Mouse (Mus musculus): ENCODE measurements around the gene Ncor1. TPM values are rescaled to one million over a fixed set of nuclear protein-coding genes. Genes with fewer than 3 reads are reported as not detected.
A peak's percentile ranks its signal among the peaks of the same experiment; 100 is the strongest.
"Not testable (repeated sequence)": the region's sequence is repeated elsewhere in the genome, so short reads cannot be mapped to it uniquely, and the experiment has no call there.

The Ncor1 gene
- total RNA-seq, 4 experiments from 2014 or later = 177 to 269 (median 227) TPM

DNA sequence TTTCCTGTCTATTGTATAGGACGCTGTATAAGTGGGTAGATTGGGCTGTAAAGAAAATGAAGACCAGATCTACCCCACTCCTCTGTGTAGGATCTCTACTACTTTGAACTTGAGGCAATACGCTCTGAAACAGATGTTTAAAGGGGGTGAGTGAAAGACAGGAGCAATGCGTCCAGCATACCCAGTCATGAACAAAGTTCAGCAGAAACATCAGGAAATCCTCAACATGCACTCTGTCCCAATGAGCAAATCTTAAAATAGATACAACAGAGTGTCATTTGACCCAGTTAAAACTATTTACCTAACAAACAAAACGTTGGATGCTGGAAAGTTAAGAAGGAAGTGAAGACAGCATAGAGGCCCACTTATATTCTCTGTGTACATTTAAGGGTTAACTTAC is 106.4 kb downstream of the Ncor1 start:
- DNase-seq = no peak

DNA sequence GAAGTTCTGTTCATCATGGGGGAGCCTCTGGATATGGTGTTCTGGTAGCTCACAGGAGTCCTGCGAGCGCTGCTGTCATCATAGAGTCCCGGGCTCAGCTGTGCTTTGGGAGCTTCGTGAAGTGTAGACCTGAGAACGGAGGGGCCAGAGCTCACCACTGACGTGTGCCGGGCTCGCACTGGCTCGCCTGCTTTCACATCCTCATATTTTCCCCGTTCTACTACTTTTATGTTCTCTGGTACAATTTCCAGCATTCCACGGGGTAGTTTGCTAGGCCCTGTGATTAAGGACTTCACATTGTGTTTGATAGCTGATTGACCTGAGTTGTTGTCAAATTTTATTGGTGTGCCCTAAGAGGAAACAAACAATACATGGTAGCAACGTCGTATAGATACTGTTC is 115.3 kb downstream of the Ncor1 start:
- DNase-seq = no peak

DNA sequence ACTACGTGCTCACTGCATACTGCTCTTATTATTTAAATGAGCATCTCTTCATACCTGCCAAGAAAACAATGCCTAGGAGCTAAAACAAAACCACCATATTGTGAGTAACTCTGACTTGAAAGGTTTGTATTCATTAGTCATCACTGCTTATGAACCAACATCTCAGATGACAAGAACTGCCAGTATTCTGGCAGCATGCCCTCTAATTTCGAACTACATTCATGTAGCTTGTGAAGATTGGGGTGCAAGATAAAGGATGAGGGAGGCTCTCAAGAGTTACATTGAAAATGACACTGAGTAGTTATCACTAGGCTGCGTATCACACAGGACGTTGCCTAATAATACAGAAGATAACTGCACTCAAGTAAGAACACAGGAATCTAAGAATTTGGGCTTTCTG is 126.1 kb downstream of the Ncor1 start:
- peak; percentile 12 for DNase-seq

DNA sequence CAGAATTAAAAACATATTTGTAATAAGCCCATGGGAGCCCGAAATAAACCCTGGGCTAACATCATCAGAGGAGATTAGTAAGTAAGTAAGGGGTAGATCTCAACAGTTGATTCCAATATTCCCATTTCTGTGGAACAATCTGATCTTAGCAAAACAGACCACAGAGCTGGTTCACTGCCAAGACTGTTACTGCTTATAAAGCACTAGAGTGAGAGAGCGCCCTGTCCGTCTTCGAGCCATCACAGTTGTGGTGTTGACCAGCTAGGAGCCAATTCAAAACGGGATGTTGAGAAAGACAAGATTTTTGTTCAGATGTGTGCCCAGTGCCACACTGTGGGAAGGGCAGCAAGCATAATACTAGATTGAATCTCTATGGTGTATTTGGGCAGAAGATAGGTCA is 127.2 kb downstream of the Ncor1 start:
- no peak for DNase-seq

DNA sequence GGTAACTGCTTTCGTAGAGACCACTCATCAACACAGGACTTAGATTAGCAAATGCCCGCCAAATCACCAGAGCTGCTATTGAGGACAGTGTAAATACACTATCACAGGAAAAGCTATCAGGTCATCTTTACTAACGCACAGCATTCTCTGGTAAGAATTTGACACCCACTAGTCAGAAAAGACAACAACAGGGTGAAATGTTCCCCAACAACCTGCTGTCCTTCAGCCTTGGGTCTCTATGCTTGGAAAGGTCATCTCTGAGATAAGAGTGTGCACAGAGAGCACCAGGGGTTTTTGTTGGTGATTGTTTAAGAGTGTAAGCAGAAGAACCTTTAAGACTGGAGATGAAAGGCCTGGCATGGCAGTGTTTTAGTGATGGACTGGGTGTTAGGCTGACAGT is 134.7 kb downstream of the Ncor1 start:
- DNase-seq = no peak

DNA sequence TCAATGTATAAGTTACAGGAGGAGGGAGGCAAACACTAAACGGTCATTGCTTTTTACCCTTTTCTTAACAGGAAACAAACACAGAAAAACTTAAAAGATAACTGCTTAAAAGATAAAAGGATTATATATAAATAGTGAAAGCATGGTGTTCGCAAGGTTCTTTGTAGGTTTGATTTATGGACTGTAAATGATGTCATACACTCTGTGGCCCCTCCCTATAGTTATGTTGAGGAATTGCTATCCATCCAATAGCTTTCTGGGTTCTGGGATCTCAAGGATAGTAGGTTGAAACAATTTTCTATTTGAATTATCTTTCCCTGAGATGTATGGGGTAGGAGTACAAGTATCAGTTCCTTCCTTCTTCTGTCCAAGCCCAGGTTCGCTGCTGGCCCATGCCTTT is 138.2 kb downstream of the Ncor1 start:
- DNase-seq = no peak

DNA sequence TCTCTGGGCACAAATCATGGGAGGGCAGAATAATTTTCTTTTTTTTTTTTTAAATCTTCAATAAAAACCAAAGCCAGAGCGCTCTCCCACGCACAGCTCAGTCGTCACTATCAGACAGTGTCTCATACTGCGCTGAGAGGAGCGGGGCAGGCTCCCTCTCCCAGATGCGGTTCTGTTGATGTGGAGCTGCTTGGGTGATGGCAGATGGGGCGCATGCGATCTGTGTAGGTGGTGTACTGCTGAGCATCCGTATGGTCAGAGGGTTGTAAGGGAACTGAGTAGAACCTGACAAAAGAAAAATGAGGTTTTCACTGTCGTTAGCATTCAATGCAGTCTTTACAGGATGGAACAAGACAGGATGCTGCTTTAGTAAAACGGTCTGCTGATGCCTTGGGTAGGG is 140.6 kb downstream of the Ncor1 start:
- no peak for DNase-seq

DNA sequence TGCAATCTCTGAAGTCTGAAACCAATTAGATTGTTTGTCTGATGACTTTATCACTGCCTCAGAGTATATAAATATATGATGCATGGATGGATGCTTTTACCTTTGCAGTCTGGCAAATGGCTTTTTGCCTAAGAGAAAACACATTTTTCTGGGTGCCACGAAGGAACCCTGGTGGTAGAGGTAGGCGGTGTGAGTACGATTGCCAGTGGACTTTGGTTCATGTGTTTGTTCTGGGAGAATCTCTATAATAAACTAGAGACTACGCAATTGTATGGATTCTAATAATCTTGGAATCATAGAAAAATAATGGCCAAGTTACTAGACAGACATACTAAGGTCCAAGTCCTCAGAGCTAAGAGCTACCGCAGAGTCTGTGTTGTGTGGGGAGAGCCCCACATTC is 143.4 kb downstream of the Ncor1 start:
- no peak for DNase-seq

DNA sequence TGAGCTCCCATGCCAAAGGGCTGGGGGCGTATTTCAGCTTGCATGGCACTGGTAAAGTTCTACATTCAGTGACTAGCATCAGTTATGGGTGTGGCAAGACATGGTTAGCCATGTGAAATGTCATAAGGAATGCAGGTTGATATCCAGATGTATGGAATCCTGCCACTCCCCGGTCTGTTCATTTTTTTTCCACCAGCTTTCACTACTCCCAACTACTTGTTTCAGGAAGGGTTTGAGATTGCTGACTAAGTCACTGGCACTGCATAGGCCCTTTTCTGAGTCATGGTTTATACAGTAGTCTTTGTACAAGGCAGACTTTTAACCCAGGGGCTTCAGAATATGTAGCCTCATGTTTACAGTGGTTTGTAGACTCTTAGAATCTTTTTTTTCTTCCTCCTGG is 149.0 kb downstream of the Ncor1 start:
- DNase-seq = no peak

DNA sequence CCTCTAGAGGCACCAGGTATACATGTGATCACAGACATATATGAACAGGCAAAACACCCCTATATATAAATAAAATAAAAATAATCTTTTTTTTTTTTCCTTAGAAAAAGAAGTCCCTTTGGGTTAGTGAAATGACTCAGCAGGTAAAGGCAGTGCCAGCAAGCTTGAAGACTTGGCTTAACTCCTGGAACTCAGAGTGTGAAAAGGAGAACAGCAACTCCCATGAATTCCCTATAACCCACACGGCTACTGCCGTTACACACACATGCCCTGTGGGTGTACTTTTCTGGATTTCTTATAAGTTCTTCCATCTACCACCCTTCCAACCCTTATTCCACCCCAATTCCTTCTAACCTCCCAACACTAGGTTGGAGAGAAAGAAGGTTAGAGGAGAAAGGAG is 152.5 kb downstream of the Ncor1 start:
- DNase-seq = no peak

DNA sequence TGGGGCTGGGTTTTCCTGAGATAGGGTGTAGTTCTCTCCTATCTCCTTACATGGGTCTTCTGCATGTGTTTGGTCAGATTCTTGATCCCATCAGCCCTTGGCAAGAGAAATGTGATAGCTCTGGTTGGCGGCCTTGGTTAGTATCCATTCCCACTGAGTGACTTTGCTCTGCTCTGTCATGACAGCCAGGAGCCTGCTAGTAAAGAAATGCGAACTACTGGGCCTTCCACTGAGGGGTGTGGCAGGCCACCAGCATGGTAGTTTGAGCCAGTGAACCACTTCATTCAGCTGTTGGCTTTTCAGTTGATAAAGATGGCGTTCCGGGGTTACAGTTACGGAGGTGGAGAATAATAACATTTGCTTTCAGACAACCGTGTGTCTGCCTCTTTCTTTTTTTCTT is 159.5 kb downstream of the Ncor1 start:
- no peak for DNase-seq

DNA sequence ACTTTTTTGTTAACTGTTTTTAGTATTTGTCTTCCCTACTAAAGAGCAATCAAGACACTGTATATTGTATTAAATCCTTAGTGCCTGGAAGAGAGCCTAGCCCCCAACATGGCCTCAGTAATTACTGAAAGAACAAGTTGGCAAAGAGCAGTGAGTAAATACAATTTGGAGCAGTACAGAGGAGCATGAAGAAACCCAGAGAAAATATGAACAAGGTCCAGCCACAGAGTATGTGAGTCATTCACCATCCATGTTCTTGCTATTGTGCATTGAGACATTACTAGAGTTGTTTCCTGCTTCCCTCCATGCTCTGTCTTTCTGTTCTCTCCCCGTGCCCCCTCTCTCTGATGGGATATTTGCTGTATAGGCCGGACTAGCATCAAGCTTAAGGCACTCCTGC is 164.2 kb downstream of the Ncor1 start:
- DNase-seq = no peak

DNA sequence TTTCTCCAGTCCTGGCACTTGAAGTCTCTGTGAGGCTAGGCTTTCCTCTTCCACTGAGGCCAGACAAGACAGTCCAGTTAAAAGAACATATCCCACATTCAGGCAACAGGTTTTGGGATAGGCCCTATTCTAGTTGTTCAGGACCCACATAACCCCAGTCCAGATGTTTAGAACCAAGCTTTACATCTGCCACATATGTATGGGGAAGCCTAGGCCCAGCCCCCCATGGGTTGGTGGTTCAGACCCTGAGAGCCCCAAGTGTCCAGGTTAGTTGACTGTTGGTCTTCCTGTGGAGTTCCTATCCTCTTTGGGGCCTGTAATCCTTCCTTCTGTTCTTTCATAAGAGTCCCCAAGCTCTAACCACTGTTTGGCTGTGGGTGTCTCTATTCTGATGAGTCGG is 170.6 kb downstream of the Ncor1 start:
- no peak for DNase-seq

DNA sequence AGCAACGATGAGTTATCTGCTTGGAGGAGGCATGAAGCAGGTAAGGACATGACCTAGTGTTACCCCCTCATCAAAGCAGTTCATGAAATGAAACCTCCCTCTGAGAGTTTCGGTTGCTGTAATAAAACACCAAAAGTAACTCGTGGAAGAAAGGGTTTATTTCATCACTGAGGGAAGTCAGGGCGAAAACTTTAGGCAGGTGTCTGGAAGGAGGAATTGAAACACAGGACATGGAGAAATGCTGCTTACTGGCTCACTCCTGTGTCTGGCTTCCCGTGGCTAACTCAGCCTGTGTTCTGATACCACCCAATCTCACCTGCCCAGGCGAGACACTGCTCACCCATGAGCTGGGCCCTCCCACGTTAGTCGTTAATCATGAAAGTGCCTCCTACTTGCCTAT is 173.3 kb downstream of the Ncor1 start:
- no peak for DNase-seq

DNA sequence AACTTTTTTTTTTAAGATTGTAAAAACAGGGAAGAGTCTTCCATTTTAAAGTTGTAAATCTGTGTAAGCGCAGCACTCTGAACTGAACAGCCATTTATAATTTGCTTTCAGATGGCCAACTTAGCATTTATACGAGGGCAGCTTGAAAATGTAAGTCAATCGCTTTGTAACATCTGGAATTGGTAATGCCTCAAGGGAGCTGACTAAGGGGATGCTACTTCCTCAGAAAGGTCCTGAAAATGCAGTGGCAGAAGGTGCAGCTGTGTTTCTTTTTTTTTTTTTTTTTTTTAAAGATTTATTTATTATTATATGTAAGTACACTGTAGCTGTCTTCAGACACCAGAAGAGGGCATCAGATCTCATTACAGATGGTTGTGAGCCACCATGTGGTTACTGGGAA is 174.3 kb downstream of the Ncor1 start:
- not testable (repeated sequence) for DNase-seq

DNA sequence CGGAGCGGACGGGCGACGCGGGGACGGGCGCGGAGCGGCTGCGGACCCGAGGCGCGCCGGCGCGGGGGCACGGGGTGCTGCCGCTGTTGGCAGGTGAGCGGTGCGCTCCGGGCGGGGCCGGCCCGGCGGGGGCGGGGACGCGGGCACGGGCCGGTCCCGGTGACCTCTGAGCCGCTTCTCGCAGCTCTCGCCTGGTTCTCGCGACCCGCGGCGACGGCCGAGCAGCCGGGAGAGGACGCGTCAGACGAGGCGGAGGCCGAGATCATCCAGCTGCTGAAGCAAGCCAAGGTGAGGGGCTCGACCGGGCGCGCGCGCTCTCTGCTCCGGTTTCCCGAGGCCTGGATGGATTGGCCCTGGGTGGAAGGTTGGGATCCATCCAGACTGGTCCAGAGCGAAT is 176.7 kb downstream of the Ncor1 start:
- peak; percentile 64 for DNase-seq

DNA sequence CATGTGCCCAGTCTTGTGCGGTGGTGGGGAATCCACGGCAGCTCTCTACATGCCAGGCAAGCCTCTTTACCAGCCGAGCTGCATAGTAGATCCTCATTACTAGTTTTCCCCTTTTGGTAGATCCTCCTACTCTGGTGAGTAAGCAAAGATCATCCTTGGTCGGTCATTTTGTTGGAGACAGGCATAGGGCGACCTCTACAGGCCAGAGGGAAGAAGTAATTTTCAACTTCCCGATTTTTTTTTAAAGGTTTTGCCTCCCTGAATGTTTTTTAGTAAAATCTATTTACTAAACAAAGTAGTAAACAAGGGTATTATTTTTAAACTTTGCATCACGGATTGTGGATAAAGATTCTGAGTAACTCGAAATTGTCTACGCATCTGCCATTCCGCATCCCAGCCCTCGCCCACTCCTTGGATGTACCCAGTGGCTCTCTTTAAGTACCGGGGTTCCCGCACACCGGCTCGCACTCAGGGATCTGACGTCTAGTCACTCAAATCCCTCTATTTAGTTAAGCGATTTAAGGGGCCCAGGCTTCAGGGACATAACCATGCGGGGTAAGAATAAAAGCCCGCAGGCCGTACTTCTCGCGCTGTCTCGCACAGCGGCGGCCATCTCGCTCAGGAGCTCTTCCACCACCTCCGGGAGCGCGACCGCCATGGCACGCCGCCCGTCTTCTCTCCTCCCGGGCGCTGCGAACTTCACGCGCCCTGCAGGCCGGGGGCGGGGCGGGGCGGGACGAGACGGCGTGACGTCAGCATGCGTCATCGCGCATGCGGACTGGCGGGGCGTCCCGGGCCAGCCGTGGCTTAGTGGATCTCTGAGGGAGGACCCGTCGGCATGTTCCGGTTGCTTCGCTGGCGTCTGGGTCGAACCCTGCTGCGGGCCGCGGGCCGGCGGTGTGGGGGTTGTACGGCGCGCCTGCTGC is 177.4 kb downstream of the Ncor1 start, which contains the start of the genes Zswim7 and Ttc19:
Gene Zswim7, minus strand, starts transcription at position 701 of the 926 bp plus-strand sequence.
Gene Ttc19, plus strand, starts transcription at position 799 of the 926 bp plus-strand sequence.
- DNase-seq = peak; percentile 86

DNA sequence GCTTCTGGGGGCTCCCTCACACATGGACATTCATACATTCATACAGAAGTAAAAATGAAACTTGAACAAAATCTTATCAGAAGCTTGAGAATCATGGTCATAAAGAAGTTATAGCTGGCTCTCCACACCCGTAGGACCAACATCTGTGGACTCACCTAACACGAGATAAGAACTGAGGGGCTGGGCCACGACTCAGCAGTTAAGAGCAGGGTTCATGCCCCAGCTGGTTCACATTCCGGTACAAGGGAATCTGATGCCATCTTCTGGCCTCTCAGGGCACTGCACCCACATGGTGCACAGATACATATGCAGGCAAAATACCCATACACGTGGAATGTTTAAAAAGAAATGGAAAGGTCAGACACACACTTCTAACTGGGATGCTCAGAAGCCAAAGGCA is 180.3 kb downstream of the Ncor1 start:
- DNase-seq = peak; percentile 39

DNA sequence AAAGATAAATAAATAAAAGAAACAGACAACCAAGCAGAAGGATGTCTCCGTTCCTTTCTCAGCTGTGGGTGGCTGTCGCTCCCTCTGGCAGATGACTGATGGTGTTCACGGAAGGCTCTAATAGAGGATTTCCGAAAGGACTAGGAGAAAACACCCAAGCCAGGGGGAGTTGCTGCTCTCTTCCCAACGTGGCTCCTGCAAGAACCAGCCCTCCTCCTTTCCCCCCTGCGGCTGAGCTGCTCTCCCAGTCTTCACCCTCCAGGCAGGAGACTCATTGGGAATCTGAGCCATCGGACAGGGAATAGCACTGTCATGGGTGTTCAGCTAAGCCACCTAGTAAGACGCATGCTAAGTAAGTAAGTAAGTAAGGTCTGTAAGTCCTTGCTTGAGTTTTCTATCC is 181.3 kb downstream of the Ncor1 start:
- no peak for DNase-seq

DNA sequence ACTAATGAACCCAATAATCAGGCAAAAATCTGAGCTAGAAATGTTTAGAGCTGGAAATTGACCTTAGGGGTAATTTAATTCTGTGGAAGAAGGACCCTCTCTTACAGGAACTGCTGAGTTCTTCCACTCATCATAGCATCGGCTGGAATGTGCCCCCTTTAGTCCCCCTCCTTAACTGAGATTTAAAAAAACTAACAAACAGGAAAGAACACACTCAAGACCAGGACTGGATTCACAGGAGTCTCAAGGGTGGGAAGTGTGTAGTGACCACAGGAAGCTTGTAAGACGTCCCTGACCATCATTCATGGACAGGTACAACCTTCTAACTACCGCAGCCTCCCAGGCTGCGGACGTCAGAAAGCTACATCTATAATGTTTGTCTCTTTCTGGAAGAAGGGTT is 187.5 kb downstream of the Ncor1 start:
- DNase-seq = no peak

DNA sequence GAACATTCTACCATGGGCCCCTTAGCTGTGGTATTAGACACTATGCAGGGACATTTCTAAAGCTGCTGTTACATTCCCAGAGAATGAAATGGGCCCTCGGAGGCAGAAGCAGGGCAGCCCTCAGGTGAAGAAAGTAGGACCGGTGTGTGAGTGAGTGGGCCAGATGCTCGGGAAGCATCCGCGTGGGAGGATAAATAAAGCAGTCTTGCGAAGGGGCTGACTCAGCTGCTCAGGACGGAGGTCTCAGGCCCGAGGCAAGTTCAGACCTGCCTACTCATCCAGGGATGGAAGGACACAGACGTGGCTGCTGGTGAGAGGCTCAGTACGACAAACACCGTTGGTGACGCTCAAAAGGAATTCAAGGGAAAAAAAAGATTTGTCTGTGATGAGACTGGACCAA is 189.2 kb downstream of the Ncor1 start:
- DNase-seq = no peak

DNA sequence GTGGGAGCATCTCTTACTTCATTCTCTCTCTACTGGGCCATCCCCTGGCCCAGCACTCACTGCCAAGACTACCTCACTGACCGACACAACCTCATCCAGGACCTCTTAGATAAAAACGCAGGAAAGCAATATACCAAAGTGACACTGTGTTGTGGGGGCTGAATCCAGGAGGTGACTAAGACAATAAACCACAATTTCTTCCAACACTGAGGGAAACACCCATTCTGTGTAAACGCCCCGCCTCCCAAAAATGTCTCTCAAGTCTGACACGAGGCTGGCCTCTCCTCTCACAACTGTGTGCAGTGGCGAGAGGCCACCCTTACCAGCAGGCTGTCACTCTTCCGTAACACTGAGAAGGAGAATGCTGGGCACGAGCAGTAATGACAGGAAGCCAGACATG is 190.0 kb downstream of the Ncor1 start:
- DNase-seq = no peak

DNA sequence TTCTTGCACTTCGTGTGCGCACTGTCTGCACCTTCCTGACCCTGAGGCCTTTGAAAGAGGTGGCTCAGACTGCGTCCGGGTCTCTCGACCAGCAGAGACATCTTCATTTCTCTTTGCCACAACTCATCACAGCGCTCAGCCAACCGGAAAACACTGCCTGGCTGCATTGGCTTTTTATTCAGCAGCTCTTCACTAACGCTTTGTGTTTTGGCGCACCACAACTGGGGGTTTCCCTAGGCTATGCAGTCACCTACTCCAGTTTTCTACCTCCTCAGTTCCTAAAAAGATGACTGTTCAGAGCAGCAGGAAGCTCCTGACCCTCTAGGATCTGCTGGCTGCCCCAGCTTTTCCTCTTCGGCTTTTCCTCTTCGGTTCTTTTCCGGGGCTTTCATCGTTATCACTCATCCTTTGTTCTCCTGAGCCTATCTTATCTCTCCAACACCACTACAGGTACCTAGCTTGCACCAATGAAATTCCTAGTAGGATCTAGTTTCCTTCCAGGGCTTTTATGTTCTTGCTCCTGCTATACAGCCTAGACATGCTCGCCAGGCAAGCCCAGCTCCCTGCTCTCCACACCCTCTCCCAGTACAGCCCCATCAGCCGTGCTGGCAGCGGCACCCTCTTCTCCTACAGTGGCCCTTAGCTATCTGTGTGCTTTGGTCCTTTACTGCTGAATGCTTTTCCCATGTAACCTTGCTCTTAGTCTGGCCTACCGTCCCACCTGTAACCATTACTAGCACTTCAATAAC is 191.7 kb downstream of the Ncor1 start:
- DNase-seq = no peak
